Mouse (Mus musculus) 416B (cell line): Measurements from ENCODE around the gene Tm4sf4.

Experiments
- DNase-seq: peaks from one replicate; pipeline ENCODE4 v3.0.0; 2011; ENCODE audit warnings: low read depth

Tm4sf4 gene

DNA sequence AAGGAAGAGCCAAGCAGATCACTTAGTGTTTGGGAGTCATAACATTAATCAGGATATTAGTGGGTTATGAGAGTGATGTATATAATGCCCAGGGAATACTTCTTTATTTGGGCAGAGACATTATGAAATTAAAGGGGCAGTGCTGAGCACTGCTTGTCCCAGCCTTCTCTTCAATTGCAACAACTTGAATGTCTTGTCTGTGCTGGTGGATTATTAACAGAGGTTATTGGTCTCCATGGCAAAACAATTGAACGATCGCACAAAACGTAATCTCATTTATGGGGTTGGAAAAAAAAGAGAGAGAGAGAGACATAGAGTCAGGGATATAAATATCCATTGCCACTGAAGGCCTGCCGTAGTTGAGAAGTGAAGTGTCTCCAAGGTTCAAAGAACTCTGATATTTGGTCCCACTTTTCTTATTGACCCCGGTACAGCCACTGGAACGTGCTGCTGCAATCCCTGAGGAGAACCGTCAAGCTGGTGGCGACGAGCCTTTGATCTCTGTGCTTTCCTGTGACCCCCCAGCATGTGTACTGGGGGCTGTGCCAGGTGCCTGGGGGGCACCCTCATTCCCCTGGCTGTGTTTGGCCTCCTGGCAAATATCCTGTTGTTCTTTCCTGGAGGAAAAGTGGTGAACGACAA lies at the start of gene Tm4sf4:
TSS of gene Tm4sf4 (plus strand) at position 226 of the 642 bp plus-strand sequence.
- no peak for DNase-seq

DNA sequence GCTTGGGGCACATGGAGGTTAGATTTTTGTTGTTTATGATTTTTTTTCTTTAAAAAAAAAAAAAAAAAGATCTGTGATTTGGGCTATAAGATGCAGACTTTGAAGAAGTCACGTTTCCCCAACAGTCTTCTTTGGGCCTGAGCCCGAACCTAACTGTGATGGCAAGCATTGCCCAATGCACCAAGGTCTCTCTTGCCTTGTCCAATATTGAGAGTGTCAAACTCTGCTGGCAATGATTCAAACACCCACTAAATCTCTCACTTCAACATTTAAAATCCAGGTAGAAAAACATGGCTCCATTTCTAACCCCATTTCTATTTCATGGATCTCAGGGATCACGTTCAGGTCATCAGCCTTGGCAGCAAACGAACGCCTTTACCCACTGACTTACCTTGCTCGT lies 38.7 kb upstream of the Tm4sf4 start:
- no peak for DNase-seq

DNA sequence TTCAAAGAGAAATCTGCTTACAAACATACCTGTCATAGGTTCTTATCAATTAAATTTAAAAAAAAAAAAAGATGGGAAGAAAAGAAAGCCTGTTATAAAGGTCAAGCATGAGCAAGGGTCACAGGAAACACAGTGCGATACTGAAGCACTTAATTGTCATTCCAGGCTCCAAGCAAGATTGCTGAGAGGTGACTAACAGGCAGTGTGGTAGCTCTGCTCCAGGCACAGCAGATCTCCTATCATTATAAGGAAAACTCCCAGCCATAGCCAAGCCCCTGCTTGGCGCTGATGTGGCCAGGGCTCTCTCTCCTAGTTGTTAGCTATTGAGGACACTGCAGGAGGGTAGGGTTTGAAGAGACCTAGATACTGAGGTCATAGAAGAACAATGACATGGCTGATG lies 38.2 kb upstream of the Tm4sf4 start:
- no peak for DNase-seq

DNA sequence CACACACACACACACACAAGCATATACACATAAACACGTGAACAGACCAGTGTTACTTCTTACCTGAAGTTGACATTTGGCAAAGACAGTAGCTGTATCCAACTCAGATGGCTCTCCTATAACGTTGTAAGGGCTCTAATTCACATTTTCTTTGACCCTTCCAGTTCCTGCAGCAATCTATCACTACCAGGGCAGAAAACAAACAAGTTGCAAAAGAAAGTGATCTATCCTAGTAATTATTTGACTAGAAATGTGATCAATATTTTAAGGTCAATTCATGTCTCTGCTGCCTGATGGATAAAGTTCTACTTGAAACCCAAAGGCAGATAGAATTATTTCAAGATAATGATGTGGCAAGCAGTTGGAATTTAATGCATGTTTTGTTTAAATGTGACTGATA lies 37.5 kb upstream of the Tm4sf4 start:
- no peak for DNase-seq

DNA sequence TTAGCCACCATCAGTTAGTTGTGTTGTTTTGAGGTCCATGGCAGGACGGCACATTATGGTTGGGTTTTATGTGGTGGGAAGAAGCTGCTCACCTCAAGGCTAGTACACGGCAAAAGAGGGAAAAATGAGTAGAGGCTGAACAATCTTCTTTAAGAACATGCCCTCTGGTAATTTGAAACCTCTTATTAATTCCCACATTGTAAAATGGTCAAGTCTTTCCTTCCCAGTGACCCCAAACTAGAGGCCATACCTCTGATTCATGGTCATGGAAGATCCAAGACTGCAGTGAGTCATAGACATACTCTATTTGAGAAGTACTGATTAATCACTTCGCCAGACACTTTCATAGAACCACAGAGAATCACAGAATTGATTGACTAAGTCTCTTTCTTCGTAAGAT lies 13.6 kb upstream of the Tm4sf4 start:
- DNase-seq = no peak

DNA sequence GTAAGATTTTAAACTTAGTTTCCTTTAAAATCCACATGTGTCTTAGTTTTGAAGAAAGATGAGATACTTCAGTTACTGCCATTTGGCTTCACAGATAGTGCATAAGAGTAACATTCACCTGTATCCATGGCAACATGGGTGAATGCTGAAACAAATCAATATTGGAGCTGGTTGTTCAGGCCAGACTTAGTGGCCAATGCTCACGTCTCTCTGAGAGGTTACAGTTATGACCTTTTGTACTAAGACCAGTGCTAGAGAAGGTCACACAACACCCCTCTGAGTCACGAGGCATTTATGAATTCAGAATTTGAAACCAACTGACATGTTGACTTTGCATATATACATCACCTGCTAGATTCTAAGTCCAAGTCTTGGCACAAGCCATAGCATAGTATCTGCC lies 4.9 kb upstream of the Tm4sf4 start:
- no peak for DNase-seq

DNA sequence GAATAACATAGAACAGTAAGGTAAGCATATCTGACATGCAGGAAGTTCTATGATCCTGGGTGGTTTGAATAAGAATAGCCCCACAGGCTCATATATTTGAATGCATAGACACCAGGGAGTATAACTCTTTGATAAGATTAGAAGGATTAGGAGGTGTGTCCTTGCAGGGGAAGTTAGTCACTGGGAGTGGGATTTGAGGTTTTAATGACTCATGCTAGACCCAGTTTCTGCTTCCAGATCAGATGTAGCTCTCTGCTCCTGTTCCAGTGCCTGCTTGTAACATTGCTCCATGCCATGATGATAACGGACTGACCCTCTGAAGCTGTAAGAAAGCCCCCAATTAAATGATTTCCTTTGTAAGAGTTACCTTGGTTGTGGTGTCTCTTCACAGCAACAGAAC lies 4.5 kb upstream of the Tm4sf4 start:
- DNase-seq = peak; percentile 50

DNA sequence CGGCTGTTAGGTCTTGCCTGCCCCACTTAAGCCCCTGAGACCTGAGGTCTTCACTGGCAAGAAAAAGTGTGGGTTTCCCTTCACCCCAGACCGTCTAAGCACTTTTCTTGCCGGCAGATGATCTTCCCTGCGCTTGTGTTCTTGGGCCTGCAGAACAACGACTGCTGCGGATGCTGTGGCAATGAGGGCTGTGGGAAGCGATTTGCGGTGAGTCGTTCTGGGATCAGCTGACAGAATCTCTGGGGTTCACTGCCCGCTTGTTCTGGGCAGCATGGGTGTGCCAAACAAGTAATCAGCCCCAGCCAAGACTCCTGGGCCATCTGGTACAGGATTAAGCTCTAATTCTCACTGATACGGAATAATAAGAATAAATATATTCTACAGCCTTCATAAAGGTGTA lies 1.2 kb downstream of the Tm4sf4 start:
- no peak for DNase-seq

DNA sequence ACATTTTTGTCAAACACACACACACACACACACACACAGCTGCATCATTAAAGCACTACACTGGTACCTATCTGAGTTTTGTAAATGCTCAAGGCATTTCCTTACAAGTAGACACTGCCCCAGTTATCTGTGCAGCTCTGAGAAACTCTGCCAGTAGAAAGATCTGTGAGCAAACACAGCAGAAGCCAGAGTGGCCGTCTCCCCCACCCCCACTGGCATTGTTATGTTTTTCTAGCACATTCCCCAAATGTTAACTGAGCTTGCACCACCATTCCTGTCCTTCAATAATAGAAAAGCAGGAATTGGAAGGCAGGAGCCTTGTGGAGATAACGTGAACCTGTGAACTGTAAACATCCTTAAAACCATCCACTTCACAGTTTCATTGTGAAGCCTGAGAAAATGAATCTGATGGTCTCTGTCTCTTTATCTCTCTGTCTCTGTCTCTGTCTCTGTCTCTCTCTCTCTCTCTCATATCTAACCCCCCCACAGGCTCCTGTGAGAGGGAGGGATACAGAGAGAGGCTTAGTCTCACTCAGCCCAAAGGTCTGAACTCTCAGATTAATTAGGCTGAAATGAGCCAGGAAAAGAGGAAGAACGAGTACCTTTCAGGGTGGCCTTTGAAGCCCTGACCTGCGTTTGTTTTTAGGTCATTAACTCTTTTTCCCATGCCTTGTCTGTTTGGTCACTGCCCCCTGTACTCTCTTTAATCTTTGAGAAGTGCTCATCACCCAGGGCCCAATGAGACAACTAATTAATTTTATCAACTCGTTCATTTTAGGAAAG lies 3.8 kb downstream of the Tm4sf4 start:
- DNase-seq = no peak

DNA sequence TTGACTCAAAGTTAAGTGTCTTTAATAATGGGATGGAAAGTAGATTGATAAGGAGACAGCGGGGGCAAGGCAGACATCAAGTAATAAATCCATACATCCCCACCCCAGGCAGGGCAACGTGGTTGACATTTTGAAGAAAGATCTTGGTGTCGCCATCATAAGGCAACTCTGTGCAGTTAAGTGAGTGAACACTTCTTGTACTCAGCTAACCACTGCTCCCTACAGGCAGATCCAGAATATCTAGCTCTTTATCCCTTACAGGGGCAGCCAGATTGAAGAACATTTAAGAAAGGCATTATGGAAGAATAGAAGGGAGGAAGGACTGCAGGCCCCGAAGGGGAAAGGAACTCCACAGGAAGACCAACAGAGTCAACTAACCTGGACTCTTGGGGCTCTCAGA lies 4.4 kb downstream of the Tm4sf4 start:
- DNase-seq = peak; percentile 40

DNA sequence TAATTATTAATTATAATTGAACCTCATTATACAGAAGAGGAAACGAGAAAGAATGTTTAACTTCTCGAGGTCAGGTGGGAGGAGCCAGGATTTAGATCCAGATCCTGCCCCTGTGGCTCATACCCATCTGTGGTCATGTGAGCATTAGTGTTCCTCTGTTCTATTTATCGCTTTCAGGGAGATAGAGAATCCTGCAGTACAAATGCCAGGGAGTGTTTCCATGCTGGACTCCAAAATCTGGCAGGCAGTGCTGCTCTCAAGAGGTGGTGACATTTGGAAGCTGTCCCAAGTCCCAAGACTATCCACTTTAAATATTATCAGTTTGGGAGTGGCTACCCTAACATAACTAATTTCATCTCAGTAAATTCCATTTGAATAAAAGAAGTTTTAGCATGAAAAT lies 6.6 kb downstream of the Tm4sf4 start:
- DNase-seq = no peak

DNA sequence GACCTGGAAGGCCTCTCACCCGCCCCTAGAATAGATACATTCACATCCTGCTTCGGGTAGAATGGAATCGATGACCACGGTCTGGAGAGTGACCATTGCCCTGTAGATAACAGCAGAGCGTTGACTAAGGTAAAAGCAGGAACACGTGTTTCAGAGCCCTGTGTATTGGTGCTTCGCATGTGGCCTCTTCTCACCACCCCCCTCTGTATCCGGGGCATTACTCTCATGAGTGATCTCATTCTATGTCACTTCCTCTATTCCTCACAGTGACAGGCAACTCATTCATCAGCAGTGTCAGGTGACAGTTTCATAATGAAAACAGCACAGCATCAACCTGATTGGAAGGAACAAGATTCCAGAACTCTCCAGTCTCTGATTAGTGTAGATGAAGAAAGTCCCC lies 10.2 kb downstream of the Tm4sf4 start:
- DNase-seq = peak; percentile 73

DNA sequence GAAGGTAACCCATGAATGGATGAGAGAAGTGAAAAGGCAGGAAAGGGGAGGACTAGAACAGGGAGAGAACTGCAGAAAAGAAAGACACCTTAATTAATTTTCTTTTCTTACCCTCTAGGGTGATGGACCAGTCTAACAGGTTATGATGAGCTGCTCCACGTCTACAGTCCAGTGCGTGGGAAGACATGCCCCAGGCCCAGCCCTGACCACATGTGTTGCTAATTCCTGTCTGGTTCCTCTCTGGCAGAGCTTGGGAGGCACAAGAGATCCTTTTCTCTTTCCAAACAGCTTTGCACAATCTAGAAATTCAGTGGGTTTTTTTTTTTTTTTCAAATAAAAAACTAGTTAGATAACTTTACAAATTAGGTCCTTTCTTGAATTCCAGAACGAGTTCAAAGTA lies 15.8 kb downstream of the Tm4sf4 start:
- DNase-seq = no peak

DNA sequence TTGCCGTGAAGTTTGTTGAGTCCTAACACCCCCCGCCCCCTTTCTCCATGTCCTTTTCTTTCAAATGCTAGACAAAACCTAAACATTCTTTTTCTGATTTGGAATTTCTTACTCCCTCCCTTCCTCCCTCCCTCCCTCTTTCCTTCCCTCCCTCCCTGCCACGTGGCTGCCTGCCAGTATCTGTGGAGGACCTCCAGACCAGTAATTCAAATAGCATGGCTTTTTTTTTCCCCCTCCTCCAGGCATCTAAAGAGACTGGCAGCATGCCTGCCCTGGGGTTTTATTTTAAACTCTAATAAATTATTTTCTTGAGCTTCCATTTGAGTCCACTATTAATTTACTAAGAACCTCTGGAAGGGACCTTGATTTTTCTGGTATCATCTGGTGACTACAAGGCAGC lies 20.6 kb downstream of the Tm4sf4 start:
- DNase-seq = no peak

DNA sequence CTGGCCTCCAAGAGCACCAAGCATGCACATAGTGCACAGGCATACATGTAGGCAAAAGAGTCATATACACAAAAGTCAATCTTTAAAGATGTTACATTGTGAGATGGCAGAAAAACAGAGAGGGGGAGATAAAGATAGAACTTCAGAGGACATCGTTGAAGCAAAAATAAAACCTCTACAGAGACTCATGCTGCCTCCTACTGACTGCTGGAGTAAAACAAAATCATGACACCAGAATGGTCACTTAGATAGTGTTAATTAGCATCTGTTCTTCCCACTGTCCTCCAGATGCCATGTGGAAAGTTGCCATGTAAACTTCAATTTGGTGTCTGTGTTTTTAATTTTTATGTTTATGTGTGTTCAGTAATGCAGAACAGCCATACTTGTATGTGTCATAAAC lies 22.8 kb downstream of the Tm4sf4 start:
- peak; percentile 29 for DNase-seq

DNA sequence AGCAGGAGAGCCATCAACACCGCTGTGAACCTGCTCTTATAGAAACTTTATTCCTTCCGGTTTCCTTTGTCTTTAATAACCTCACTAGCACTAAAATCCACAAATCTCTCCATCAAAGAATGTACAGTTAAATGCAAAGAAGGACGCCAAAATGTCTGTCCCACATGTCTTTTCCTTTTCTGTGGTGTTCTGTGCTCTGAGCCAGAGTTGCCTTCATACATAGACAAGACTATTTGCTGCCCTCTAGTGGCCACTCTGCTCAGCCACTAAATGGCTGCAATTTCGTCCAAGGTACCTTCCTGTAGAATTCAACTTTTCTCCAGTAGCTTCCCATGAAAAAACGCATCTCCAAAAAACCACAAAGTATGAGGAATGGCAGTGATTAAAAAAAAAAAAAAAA lies 23.3 kb downstream of the Tm4sf4 start:
- DNase-seq = peak; percentile 83

DNA sequence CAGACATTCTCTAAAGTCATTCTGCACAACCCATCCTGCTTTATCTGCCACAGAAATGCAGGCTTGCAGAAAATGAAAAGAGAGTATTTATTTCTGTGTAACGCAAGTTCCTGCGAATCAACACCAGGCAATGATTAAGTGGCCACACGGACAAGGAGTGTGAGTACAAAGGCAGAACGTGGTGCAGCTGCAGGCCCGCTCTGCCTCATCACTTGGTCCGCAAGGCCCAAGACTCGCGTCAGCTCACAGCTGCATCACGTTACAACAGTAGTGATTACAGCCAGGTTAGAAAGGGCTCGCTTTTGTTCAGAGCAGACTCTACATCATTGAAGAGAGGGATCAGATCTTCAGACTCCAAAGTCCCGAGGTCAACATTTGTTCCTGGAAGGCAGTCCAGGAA lies 33.5 kb downstream of the Tm4sf4 start:
- no peak for DNase-seq

DNA sequence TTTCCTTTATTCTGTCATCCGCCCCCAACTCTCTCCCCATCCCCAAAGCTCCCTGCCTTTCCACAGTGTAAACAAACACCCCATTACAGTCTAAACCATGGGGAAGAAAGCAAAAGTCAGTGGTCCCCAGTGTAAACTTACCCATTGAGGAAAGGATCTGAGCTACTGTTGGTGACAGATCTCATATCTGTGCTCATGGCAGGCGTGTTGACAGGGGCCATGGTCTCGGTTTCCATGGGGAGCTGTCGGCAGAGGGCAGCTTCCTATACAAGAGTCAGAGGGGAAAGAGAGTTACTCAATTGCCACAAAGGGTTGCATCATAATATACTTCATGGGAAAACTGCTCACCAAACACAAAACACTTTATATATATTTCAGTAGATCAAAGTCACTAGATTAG lies 38.2 kb downstream of the Tm4sf4 start:
- peak; percentile 57 for DNase-seq

DNA sequence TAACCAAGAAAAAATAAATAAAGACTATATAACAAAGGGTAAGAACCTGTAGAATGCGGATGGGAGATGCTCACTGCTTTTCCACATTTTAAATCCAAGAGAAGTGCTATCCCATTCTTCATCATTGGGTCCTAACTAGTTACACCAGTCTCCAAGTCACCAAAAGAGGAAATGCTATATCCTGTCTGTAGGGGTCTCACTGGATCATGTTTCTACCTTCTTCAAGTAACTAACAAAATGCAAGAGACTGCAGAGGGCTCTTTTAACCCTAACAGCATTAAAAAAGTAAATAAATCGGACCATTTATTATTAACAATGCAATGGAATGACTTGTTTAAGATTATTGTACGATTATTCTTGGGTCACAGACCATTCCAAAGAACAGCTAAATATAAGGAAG lies 41.2 kb downstream of the Tm4sf4 start:
- peak; percentile 59 for DNase-seq

DNA sequence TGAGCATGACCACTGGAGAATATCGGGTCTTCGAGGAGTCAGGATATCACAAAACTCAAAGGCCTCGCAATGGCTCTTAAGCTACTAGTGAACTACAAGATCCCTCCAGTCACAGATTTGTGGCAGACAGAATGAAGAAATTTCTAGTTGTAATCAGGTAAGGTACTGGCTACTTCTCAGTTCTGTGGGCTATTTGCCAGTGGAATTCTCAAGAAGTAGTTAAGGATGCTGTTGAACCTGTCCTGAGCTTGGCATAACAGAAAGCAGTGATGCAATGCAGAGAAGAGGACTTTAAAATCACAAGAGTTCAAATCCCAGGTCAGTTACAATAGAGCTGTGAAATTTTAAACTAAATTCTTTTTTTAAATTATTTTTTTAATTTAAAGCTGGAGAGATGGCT lies 44.2 kb downstream of the Tm4sf4 start:
- DNase-seq = no peak

DNA sequence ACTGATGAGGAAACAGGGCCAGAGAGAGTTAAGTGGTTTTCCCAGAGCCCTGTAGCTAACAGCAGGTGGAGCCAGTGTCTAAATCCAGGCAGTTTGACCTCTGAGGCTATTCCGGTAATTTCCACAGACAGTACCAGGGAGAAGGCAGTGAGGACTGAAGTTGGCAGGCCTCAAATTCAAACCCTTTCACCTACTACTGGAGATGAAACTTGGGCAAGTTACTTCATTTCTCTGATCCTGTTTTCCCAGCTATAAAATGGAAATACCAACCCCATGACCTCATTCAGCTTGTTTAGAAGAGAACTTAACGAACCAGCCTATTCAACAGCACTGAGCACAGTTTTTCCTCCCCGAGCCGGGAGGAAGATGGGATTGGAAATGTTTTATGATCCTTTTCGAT lies 45.2 kb downstream of the Tm4sf4 start:
- peak; percentile 50 for DNase-seq

DNA sequence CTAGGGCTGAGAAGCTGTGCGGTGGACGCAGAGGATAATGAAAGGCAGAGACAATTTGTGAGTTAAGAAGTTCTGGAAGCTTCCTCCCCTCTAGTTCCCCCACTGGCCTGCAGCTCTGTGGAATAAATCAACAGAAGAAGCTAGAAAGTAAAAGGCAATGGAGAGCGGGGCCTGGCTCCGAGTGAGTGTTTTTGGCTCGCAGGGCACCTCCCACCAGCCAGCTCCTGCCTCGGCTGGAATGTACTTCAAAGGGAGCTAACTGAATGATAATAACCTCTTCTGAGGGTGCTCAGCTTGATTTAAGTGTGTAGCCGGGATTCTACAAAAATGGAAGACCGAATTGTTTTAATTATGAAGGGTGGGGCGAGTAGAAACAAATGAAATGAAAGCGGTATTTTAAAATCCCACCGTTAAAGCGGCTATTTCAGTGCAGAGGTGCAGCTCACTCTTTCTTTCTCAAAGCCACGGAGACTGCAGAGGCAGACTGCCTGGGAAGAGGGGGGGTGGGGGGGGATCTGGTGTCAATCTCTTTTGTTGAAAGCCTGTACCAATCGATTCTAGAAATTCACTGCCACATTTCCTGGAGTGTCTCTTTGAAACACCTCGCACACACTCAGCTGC lies 46.0 kb downstream of the Tm4sf4 start:
- no peak for DNase-seq

DNA sequence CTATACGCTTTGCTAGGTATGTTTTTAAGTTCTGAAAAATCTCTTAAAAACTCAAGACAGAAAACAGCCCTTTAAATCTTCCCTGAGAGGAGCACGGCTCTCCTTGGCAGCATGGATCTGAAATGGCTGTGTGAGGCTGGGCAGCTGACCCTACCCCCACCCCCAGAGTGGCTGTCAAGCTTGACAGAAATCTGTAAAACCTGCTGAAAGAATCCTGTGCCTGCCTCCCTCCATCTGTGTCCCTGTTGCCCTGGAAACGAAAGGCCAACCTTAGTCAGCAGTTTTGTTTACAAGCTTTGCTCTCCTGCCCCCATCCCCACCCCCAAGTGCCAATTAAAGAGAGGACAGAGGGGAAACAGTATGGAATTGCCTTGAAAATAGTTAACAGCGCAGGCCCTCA lies 47.3 kb downstream of the Tm4sf4 start:
- no peak for DNase-seq

DNA sequence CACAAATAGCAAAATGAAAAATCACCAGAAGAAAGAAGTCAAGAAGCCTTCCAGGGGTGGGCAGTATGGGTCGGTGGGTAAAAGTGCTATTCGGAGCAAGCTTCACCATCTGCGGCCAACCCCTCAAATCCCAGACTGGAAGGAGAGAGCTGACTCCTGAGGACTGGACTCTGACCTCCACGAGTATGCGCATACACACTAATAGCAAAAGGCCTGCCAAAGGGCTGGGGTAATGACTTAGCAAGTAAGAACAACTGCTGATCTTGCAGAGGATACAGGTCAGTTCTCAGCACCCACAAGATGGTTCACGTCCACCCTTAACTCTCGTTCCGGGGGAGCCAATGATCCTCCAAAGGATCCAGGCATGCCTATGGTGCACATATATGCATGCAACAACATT lies 49.3 kb downstream of the Tm4sf4 start:
- DNase-seq = no peak
